Mouse (Mus musculus) liver, embryonic 13.5 days (tissue): Measurements from ENCODE around the gene Ech1. TPM values are rescaled to one million over a fixed set of nuclear protein-coding genes. Genes with fewer than 3 reads are reported as not detected.

ENCODE experiments used
- ATAC-seq: fragments of 200-750 bp; cut with Nextera tagmentation; 2 replicates; pipeline ENCODE4 v1.8.0; 2017; ENCODE audit warnings: low read depth, mild to moderate bottlenecking, moderate number of reproducible peaks, moderate library complexity
- DNase-seq: peaks from one replicate; pipeline ENCODE4 v3.0.0; 2022
- H3K27ac ChIP-seq: fragments of 300-500 bp; sonication (generic); 2 replicates; pipeline ENCODE4 v1.5.1; 2015; ENCODE audit warnings: moderate library complexity, mild to moderate bottlenecking, inconsistent platforms
- H3K27me3 ChIP-seq: fragments of 300-500 bp; sonication (generic); 2 replicates; pipeline ENCODE4 v1.6.1; 2015; ENCODE audit warnings: mild to moderate bottlenecking, inconsistent platforms
- H3K36me3 ChIP-seq: fragments of 300-500 bp; sonication (generic); 2 replicates; pipeline ENCODE4 v1.6.1; 2015; ENCODE audit warnings: mild to moderate bottlenecking, inconsistent platforms
- H3K4me1 ChIP-seq: fragments of 300-500 bp; sonication (generic); replicated peaks from 2 replicates; pipeline ENCODE4 v1.6.1; 2015; ENCODE audit warnings: inconsistent platforms
- H3K4me2 ChIP-seq: fragments of 300-500 bp; sonication (generic); 2 replicates; pipeline ENCODE4 v1.6.1; 2015; ENCODE audit warnings: inconsistent platforms, mild to moderate bottlenecking, moderate library complexity
- H3K4me3 ChIP-seq: fragments of 300-500 bp; sonication (generic); replicated peaks from 2 replicates; pipeline ENCODE4 v1.5.1; 2015; ENCODE audit warnings: mild to moderate bottlenecking, inconsistent platforms
- H3K9ac ChIP-seq: fragments of 300-500 bp; sonication (generic); 2 replicates; pipeline ENCODE4 v1.6.1; 2015; ENCODE audit warnings: mild to moderate bottlenecking, inconsistent platforms
- H3K9me3 ChIP-seq: fragments of 300-500 bp; sonication (generic); replicated peaks from 2 replicates; pipeline ENCODE4 v1.6.1; 2016; ENCODE audit warnings: inconsistent platforms
- WGBS: fragments of 180-500 bp; shearing (Covaris S2); methylation state at CpG from one replicate; pipeline ENCODE4 v1.1.7; 2015; ENCODE audit not compliant: insufficient replicate concordance; 5-methylcytosine and 5-hydroxymethylcytosine counted together
- polyA plus RNA-seq: library from polyadenylated mRNA; unstranded; fragments of >200 nt; fragmentation: Nextera tagmentation; extraction: Ambion mirVana; gene quantifications from 2 replicates; pipeline ENCODE4 v1.2.1, GENCODE M21; 2015

The Ech1 gene
- polyA plus RNA-seq, 1 experiment from 2014 or later, result 77.7 TPM

GRCm38 (mm10) chr7:28806869-28807268, 18.1 kb upstream of the Ech1 start:
- no peaks in the 10 kb centered on the region for H3K9me3 ChIP-seq
- no peak for DNase-seq
- WGBS, result 50% methylated on average over 4 of the region's 4 CpGs

GRCm38 (mm10) chr7:28807641-28808220, 17.3 kb upstream of the Ech1 start:
- no peaks in the 10 kb centered on the region for H3K27me3 ChIP-seq
- WGBS, result 62% methylated on average over 6 of the region's 8 CpGs
- H3K9me3 ChIP-seq, result no peaks in the 10 kb centered on the region
- peaks cover 11% of the 10 kb centered on the region for H3K36me3 ChIP-seq
- H3K4me2 ChIP-seq, result peak overlapping the region; percentile 95
- peak overlapping the region; percentile 84 for H3K4me3 ChIP-seq
- ATAC-seq (no peak), DNase-seq (no peak)
- peaks cover 47% of the 10 kb centered on the region for H3K4me1 ChIP-seq
- peak overlapping the region; percentile 93 for H3K9ac ChIP-seq
- peak overlapping the region; percentile 99 for H3K27ac ChIP-seq

More at GRCm38 (mm10) chr7:28806869-28807268, 18.1 kb upstream of the Ech1 start:
- ATAC-seq, result no peak
- Histone ChIP-seq H3K4me1 (peaks cover 47% of the 10 kb centered on the region), H3K36me3 (peaks cover 3% of the 10 kb centered on the region; the same call in 1 of the 2 replicates), H3K4me2 (no peak overlapping the region), H3K27ac (no peak overlapping the region; the same call in 1 of the 2 replicates), H3K27me3 (no peaks in the 10 kb centered on the region), H3K4me3 (no peak overlapping the region), H3K9ac (no peak overlapping the region)

- Histone ChIP-seq H3K27me3 (no peaks in the 10 kb centered on the region), H3K9ac (peak within 1 kb of the TSS; percentile 93), H3K4me3 (peak within 1 kb of the TSS; percentile 84), H3K27ac (peak within 1 kb of the TSS; percentile 99), H3K9me3 (no peaks in the 10 kb centered on the region), H3K36me3 (peaks cover 18% of the 10 kb centered on the region), H3K4me2 (peak within 1 kb of the TSS; percentile 95), H3K4me1 (peaks cover 47% of the 10 kb centered on the region)
- DNase-seq, result peak; percentile 36
- peak; percentile 0; the same call in 1 of the 2 replicates for ATAC-seq
- WGBS, result 2% methylated on average over 35 of the region's 35 CpGs
These were observed 16.6 kb upstream of the Ech1 start, which contains the start of gene Hnrnpl for GRCm38 (mm10) chr7:28808221-28808941. Hnrnpl (plus strand) TSS chr7:28808541.

DNA sequence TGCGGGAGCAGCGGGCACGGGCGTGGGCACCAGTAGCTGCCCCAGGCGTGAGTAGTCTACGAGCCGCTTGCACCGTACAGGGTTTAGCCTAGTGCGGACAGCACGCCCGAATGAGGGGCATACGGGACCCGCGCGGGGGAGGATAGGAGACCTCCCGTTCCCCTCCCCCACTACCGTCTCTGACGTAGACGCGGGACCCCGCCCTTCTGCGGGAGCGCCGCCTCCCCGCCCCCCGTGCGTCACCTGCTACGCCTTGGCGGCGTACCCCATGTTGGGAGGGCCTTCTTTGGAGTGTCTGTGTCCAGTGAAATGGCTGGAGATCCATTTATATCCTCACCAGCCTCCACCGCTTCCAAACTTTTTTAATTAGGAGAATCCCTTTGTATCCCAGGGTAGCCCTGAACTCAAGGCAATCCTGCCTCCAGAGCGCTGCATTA, 16.0 kb upstream of the Ech1 start:
- WGBS, result 0% methylated on average over 32 of the region's 32 CpGs
- peak overlapping the region; percentile 84 for H3K4me3 ChIP-seq

GRCm38 (mm10) chr7:28809401-28810089, 15.5 kb upstream of the Ech1 start:
- H3K4me3 ChIP-seq, result peak overlapping the region; percentile 84
- H3K27me3 ChIP-seq, result no peaks in the 10 kb centered on the region
- ATAC-seq (peak; percentile 33), DNase-seq (peak; percentile 53)
- H3K9ac ChIP-seq, result peak overlapping the region; percentile 93
- H3K36me3 ChIP-seq, result peaks cover 30% of the 10 kb centered on the region
- peaks cover 49% of the 10 kb centered on the region for H3K4me1 ChIP-seq
- peak overlapping the region; percentile 99 for H3K27ac ChIP-seq
- no peaks in the 10 kb centered on the region for H3K9me3 ChIP-seq
- peak overlapping the region; percentile 95 for H3K4me2 ChIP-seq
- under 1% methylated on average over 35 of the region's 35 CpGs for WGBS

More for the DNA sequence above, 16.0 kb upstream of the Ech1 start:
- Histone ChIP-seq H3K9me3 (no peaks in the 10 kb centered on the region), H3K4me2 (peak overlapping the region; percentile 95), H3K27ac (peak overlapping the region; percentile 99), H3K27me3 (no peaks in the 10 kb centered on the region), H3K36me3 (peaks cover 24% of the 10 kb centered on the region), H3K9ac (peak overlapping the region; percentile 93), H3K4me1 (peaks cover 47% of the 10 kb centered on the region)
- DNase-seq, result peak; percentile 89
- ATAC-seq, result peak; percentile 60

GRCm38 (mm10) chr7:28810107-28811066, 14.6 kb upstream of the Ech1 start:
- ATAC-seq (peak; percentile 86), DNase-seq (peak; percentile 98)
- peaks cover 54% of the 10 kb centered on the region for H3K4me1 ChIP-seq
- H3K27me3 ChIP-seq, result no peaks in the 10 kb centered on the region
- H3K9ac ChIP-seq, result peak overlapping the region; percentile 93
- H3K4me2 ChIP-seq, result peak overlapping the region; percentile 95
- peak overlapping the region; percentile 99 for H3K27ac ChIP-seq
- peaks cover 38% of the 10 kb centered on the region for H3K36me3 ChIP-seq
- H3K4me3 ChIP-seq, result peak overlapping the region; percentile 86
- WGBS, result under 1% methylated on average over 70 of the region's 70 CpGs
- H3K9me3 ChIP-seq, result no peaks in the 10 kb centered on the region

GRCm38 (mm10) chr7:28811228-28811627, 13.8 kb upstream of the Ech1 start:
- no peaks in the 10 kb centered on the region for H3K9me3 ChIP-seq
- peak; percentile 47 for ATAC-seq
- peak overlapping the region; percentile 95 for H3K27ac ChIP-seq
- peak overlapping the region; percentile 86 for H3K4me3 ChIP-seq
- under 1% methylated on average over 40 of the region's 40 CpGs for WGBS
- H3K36me3 ChIP-seq, result peaks cover 46% of the 10 kb centered on the region
- H3K9ac ChIP-seq, result peak overlapping the region; percentile 86
- H3K4me1 ChIP-seq, result peaks cover 62% of the 10 kb centered on the region
- peak; percentile 91 for DNase-seq
- no peaks in the 10 kb centered on the region for H3K27me3 ChIP-seq
- peak overlapping the region; percentile 89 for H3K4me2 ChIP-seq

- Histone ChIP-seq H3K4me3 (peak overlapping the region; percentile 86), H3K9ac (peak overlapping the region; percentile 86), H3K27ac (peak overlapping the region; percentile 95), H3K4me2 (peak overlapping the region; percentile 89), H3K36me3 (peaks cover 52% of the 10 kb centered on the region), H3K9me3 (no peaks in the 10 kb centered on the region), H3K4me1 (peaks cover 66% of the 10 kb centered on the region), H3K27me3 (no peaks in the 10 kb centered on the region)
- WGBS, result 9% methylated on average over 7 of the region's 7 CpGs
- DNase-seq, result no peak
- ATAC-seq, result no peak
These were observed 13.3 kb upstream of the Ech1 start for GRCm38 (mm10) chr7:28811640-28812275.

DNA sequence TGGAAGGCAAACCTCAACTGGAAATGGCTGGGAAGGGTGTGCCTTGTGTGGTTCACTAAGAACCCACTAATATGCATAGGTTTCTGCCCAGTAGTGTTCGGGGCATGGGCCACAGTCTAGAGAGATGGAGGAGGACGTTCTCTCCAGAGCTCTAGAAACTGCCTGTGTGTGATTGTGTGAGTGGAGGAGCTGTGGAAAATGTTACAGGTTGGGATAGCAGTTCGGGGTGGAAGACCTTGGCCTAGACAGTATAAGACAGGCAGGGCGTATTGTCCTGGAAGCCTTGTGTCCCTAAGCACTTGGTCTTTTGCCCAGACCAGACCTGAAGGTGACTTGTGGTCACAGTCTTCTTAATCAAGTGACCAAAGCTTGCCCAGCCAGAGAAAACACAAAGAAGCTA, 12.6 kb upstream of the Ech1 start:
- DNase-seq (no peak), ATAC-seq (no peak)
- Histone ChIP-seq H3K4me3 (peak overlapping the region; percentile 86), H3K27ac (peak overlapping the region; percentile 95), H3K4me1 (peaks cover 69% of the 10 kb centered on the region), H3K9me3 (no peaks in the 10 kb centered on the region), H3K36me3 (peaks cover 58% of the 10 kb centered on the region), H3K9ac (peak overlapping the region; percentile 86), H3K27me3 (no peaks in the 10 kb centered on the region), H3K4me2 (peak overlapping the region; percentile 89)
- 54% methylated on average over 4 of the region's 4 CpGs for WGBS

- H3K36me3 ChIP-seq, result peaks cover 64% of the 10 kb centered on the region
- no peak for ATAC-seq
These were observed 12.1 kb upstream of the Ech1 start for GRCm38 (mm10) chr7:28812949-28813348.

More at GRCm38 (mm10) chr7:28812949-28813348, 12.1 kb upstream of the Ech1 start:
- WGBS, result 68% methylated on average over 5 of the region's 5 CpGs
- no peaks in the 10 kb centered on the region for H3K9me3 ChIP-seq
- peak overlapping the region; percentile 86 for H3K9ac ChIP-seq
- DNase-seq, result no peak
- peak overlapping the region; percentile 95 for H3K27ac ChIP-seq
- peaks cover 69% of the 10 kb centered on the region for H3K4me1 ChIP-seq
- H3K27me3 ChIP-seq, result no peaks in the 10 kb centered on the region
- H3K4me3 ChIP-seq, result peak overlapping the region; percentile 86
- peak overlapping the region; percentile 89 for H3K4me2 ChIP-seq
